Mouse (Mus musculus) kidney, postnatal 0 days (tissue): ENCODE data around the gene Dbndd2. TPM values are rescaled to one million over a fixed set of nuclear protein-coding genes. Genes with fewer than 3 reads are reported as not detected.

Experiments
- ATAC-seq: fragments of 200-750 bp; cut with Nextera tagmentation; replicated peaks from 2 replicates; pipeline ENCODE4 v1.8.0; 2017; ENCODE audit warnings: low read depth, moderate number of reproducible peaks, moderate TSS enrichment, moderate library complexity; ENCODE audit not compliant: low FRiP score
- DNase-seq: peaks from one replicate; pipeline ENCODE4 v3.0.0-alpha.2; 2016; ENCODE audit warnings: low spot score
- H3K27ac ChIP-seq: fragments of 300-500 bp; sonication (generic); 2 replicates; pipeline ENCODE4 v1.5.1; 2014; ENCODE audit warnings: mild to moderate bottlenecking
- H3K27me3 ChIP-seq: fragments of 300-500 bp; sonication (generic); 2 replicates; pipeline ENCODE4 v1.6.1; 2014; ENCODE audit warnings: low read length, mixed read lengths; ENCODE audit not compliant: insufficient read depth
- H3K36me3 ChIP-seq: fragments of 300-500 bp; sonication (generic); 2 replicates; pipeline ENCODE4 v1.6.1; 2014; ENCODE audit warnings: low read length, mixed read lengths; ENCODE audit not compliant: insufficient read depth
- H3K4me1 ChIP-seq: fragments of 300-500 bp; sonication (generic); replicated peaks from 2 replicates; pipeline ENCODE4 v1.6.1; 2014; ENCODE audit warnings: antibody characterized with exemption, low read length, mixed read lengths; ENCODE audit not compliant: insufficient read depth
- H3K4me2 ChIP-seq: fragments of 300-500 bp; sonication (generic); 2 replicates; pipeline ENCODE4 v1.6.1; 2014; ENCODE audit warnings: mild to moderate bottlenecking, low read length, moderate library complexity, mixed read lengths
- H3K4me3 ChIP-seq: fragments of 300-500 bp; sonication (generic); replicated peaks from 2 replicates; pipeline ENCODE4 v1.5.1; 2014; ENCODE audit warnings: low read depth, low read length
- H3K9ac ChIP-seq: fragments of 300-500 bp; sonication (generic); 2 replicates; pipeline ENCODE4 v1.6.1; 2014; ENCODE audit warnings: low read depth, low read length
- H3K9me3 ChIP-seq: fragments of 300-500 bp; sonication (generic); replicated peaks from 2 replicates; pipeline ENCODE4 v1.6.1; 2016; ENCODE audit warnings: low read length, inconsistent platforms, mixed read lengths
- CTCF ChIP-seq: IDR thresholded peaks from 2 replicates; pipeline ENCODE4 v1.5.1; 2016; ENCODE audit warnings: antibody characterized with exemption, low read depth, mild to moderate bottlenecking, moderate library complexity
- WGBS: fragments of 180-500 bp; shearing (Covaris S2); extraction: QIAGEN DNeasy Blood & Tissue Kit; methylation state at CpG from one replicate; pipeline ENCODE4 v1.1.7; 2014; 5-methylcytosine and 5-hydroxymethylcytosine counted together
- polyA plus RNA-seq: library from polyadenylated mRNA; unstranded; fragments of >200 nt; fragmentation: Nextera tagmentation; extraction: Ambion mirVana; gene quantifications from 2 replicates; pipeline ENCODE4 v1.2.1, GENCODE M21; 2015

Dbndd2 gene
- polyA plus RNA-seq, 1 experiment from 2014 or later = 23.3 TPM

- H3K36me3 ChIP-seq = no peaks in the 10 kb centered on the region
- H3K4me2 ChIP-seq = peak within 1 kb of the TSS; percentile 42
- WGBS = 2% methylated on average over 7 of the region's 7 CpGs
- peak; percentile 37; the same call in 1 of the 2 replicates for TF ChIP-seq CTCF
- H3K9ac ChIP-seq = peak within 1 kb of the TSS; percentile 31; the same call in 1 of the 2 replicates
- H3K4me3 ChIP-seq = no peak within 1 kb of the TSS
- peak within 1 kb of the TSS; percentile 86 for H3K27ac ChIP-seq
- peaks cover 13% of the 10 kb centered on the region for H3K4me1 ChIP-seq
- ATAC-seq (no peak), DNase-seq (peak; percentile 76)
- no peaks in the 10 kb centered on the region for H3K27me3 ChIP-seq
- no peaks in the 10 kb centered on the region for H3K9me3 ChIP-seq
Observed at GRCm38 (mm10) chr2:164456864-164457300, 29.0 kb upstream of the Dbndd2 start, which contains the start of gene Sys1. Gene Sys1 (plus strand): TSS chr2:164456964.

GRCm38 (mm10) chr2:164457942-164458341 lies 28.0 kb upstream of the Dbndd2 start:
- H3K4me2 ChIP-seq = no peak overlapping the region
- peaks cover 16% of the 10 kb centered on the region for H3K4me1 ChIP-seq
- peak overlapping the region; percentile 86 for H3K27ac ChIP-seq
- H3K9me3 ChIP-seq = no peaks in the 10 kb centered on the region
- H3K36me3 ChIP-seq = no peaks in the 10 kb centered on the region
- H3K27me3 ChIP-seq = no peaks in the 10 kb centered on the region
- no peak overlapping the region for H3K4me3 ChIP-seq
- no peak overlapping the region for H3K9ac ChIP-seq
- TF ChIP-seq CTCF = no peak
- WGBS = 37% methylated on average over 7 of the region's 7 CpGs
- ATAC-seq (peak; percentile 23), DNase-seq (peak; percentile 72)

- H3K4me1 ChIP-seq = peaks cover 16% of the 10 kb centered on the region
- no peak for TF ChIP-seq CTCF
- no peaks in the 10 kb centered on the region for H3K27me3 ChIP-seq
- no peak overlapping the region for H3K9ac ChIP-seq
- ATAC-seq = no peak
- H3K27ac ChIP-seq = peak overlapping the region; percentile 86
- H3K4me2 ChIP-seq = no peak overlapping the region
- 0 out of 2 replicates have a peak, but pooled peaks cover under 1% of the 10 kb centered on the region for H3K36me3 ChIP-seq
- no peak overlapping the region for H3K4me3 ChIP-seq
- DNase-seq = no peak
- 86% methylated on average over 8 of the region's 8 CpGs for WGBS
- no peaks in the 10 kb centered on the region for H3K9me3 ChIP-seq
Observed at GRCm38 (mm10) chr2:164458535-164458934, 27.4 kb upstream of the Dbndd2 start.

DNA sequence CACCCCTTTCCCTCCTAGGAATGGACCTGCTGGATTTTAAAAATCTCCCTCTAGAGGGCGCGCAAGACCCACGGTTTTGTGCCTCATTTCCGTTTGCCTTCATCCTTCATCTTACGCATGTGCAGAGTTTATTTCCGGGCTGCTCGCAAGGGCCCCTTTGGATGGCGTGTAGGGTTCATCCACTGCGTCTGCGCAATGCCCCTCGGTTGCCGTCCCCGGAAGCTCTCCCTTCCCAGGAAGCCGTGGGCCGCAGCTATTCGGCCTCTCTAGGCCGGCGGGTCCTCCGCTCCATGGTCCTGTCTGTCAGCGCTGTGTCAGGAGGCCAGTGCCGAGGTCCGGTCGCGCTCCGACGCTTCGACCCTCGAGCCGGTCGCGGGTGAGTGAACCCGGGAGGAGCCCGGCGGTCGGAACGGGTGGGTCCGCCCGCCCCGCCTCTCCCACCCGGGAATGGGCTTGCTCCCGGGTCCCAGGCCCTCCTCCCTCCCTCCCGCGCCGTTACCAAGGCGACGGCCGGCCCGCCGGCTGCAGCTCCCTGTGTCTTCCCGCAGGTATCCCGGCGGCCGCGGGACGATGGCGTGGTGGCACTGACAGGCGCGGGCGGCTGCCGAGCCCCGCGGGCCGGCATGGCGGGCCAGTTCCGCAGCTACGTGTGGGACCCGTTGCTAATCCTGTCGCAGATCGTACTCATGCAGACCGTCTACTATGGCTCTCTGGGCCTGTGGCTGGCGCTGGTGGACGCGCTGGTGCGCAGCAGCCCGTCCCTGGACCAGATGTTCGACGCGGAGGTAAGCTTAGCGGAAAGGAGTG lies 25.0 kb upstream of the Dbndd2 start, which contains the start of gene Gm20458:
TSS of gene Gm20458 (plus strand) at position 223 of the 807 bp plus-strand sequence.
- peaks cover 16% of the 10 kb centered on the region for H3K36me3 ChIP-seq
- TF ChIP-seq CTCF = peak; percentile 86
- H3K27me3 ChIP-seq = no peaks in the 10 kb centered on the region
- under 1% methylated on average over 68 of the region's 79 CpGs for WGBS
- H3K27ac ChIP-seq = peak within 1 kb of the TSS; percentile 75
- no peaks in the 10 kb centered on the region for H3K9me3 ChIP-seq
- H3K9ac ChIP-seq = peak within 1 kb of the TSS; percentile 61
- peak; percentile 100 for DNase-seq
- ATAC-seq = peak; percentile 97
- H3K4me2 ChIP-seq = peak within 1 kb of the TSS; percentile 68
- peaks cover 13% of the 10 kb centered on the region for H3K4me1 ChIP-seq
- peak within 1 kb of the TSS; percentile 48 for H3K4me3 ChIP-seq

- no peak overlapping the region for H3K4me2 ChIP-seq
- no peak for TF ChIP-seq CTCF
- ATAC-seq (no peak), DNase-seq (no peak)
- peaks cover 16% of the 10 kb centered on the region for H3K36me3 ChIP-seq
- H3K4me3 ChIP-seq = no peak overlapping the region
- peaks cover 3% of the 10 kb centered on the region; the same call in 1 of the 2 replicates for H3K4me1 ChIP-seq
- no peaks in the 10 kb centered on the region for H3K27me3 ChIP-seq
- H3K9ac ChIP-seq = no peak overlapping the region
- H3K9me3 ChIP-seq = no peaks in the 10 kb centered on the region
- no peak overlapping the region for H3K27ac ChIP-seq
Observed at GRCm38 (mm10) chr2:164465161-164465560, 20.7 kb upstream of the Dbndd2 start.

- Histone ChIP-seq H3K27me3 (no peaks in the 10 kb centered on the region), H3K36me3 (peaks cover 16% of the 10 kb centered on the region), H3K4me3 (no peak overlapping the region), H3K4me2 (no peak overlapping the region), H3K27ac (no peak overlapping the region), H3K9me3 (no peaks in the 10 kb centered on the region), H3K4me1 (peaks cover 3% of the 10 kb centered on the region; the same call in 1 of the 2 replicates), H3K9ac (no peak overlapping the region)
- no peak for TF ChIP-seq CTCF
- WGBS = 81% methylated on average over 5 of the region's 5 CpGs
- ATAC-seq = no peak
- no peak for DNase-seq
Observed at GRCm38 (mm10) chr2:164466787-164467186, 19.1 kb upstream of the Dbndd2 start.
